Mouse (Mus musculus): ENCODE data around the gene Tnfsf14. TPM values are rescaled to one million over a fixed set of nuclear protein-coding genes. Genes with fewer than 3 reads are reported as not detected.

Tnfsf14 gene
- total and polyA plus RNA-seq, 2 experiments from 2014 or later, result not detected

- WGBS, result 54% methylated on average over 12 of the region's 12 CpGs
- TF ChIP-seq CTCF (IDR thresholded peaks at IDR 0.05; ENCODE audit: low read depth) (no peak), EP300 (IDR thresholded peaks at IDR 0.05; ENCODE audit: low read depth) (no peak)
- H3K27ac ChIP-seq (ENCODE audit: low read depth), result no peak overlapping the region
Observed at GRCm38 (mm10) chr17:57188510-57189192, 5.3 kb downstream of the Tnfsf14 start.

GRCm38 (mm10) chr17:57185641-57186040 is 8.3 kb downstream of the Tnfsf14 start:
- Histone ChIP-seq H3K9ac (replicated peaks; ENCODE audit: low read depth, low read length) (no peak overlapping the region), H3K4me2 (ENCODE audit: low read depth, low read length) (no peak overlapping the region), H3K4me1 (ENCODE audit: control insufficient read depth, insufficient read depth) (no peaks in the 10 kb centered on the region), H3K4me3 (ENCODE audit: low read depth, low read length) (no peak overlapping the region), H3K27ac (ENCODE audit: low read depth) (no peak overlapping the region), H3K36me3 (replicated peaks; ENCODE audit: control insufficient read depth, insufficient read depth, low read length) (no peaks in the 10 kb centered on the region), H3K9me3 (replicated peaks; ENCODE audit: control insufficient read depth, low read length) (no peaks in the 10 kb centered on the region), H3K27me3 (ENCODE audit: control insufficient read depth, insufficient read depth, low read length) (no peaks in the 10 kb centered on the region)
- no peak for TF ChIP-seq EP300 (IDR thresholded peaks at IDR 0.05; ENCODE audit: low read depth)
- no peak for TF ChIP-seq CTCF (IDR thresholded peaks at IDR 0.05; ENCODE audit: low read depth)
- DNase-seq (ENCODE audit: low spot score) (no peak), ATAC-seq (ENCODE audit: insufficient read depth, low read depth) (no peak)
- WGBS, result 48% methylated on average over 2 of the region's 2 CpGs

More at GRCm38 (mm10) chr17:57188510-57189192, 5.3 kb downstream of the Tnfsf14 start:
- Histone ChIP-seq H3K4me3 (ENCODE audit: low read depth, low read length) (no peak overlapping the region), H3K9ac (replicated peaks; ENCODE audit: low read depth, low read length) (no peak overlapping the region), H3K36me3 (replicated peaks; ENCODE audit: control insufficient read depth, insufficient read depth, low read length) (no peaks in the 10 kb centered on the region), H3K27me3 (ENCODE audit: control insufficient read depth, insufficient read depth, low read length) (no peaks in the 10 kb centered on the region), H3K4me2 (ENCODE audit: low read depth, low read length) (no peak overlapping the region), H3K9me3 (replicated peaks; ENCODE audit: control insufficient read depth, low read length) (no peaks in the 10 kb centered on the region), H3K4me1 (ENCODE audit: control insufficient read depth, insufficient read depth) (no peaks in the 10 kb centered on the region)
- DNase-seq (ENCODE audit: low spot score) (no peak), ATAC-seq (ENCODE audit: insufficient read depth, low read depth) (no peak)

- TF ChIP-seq EP300 (IDR thresholded peaks at IDR 0.05; ENCODE audit: low read depth) (no peak), CTCF (IDR thresholded peaks at IDR 0.05; ENCODE audit: low read depth) (no peak)
- H3K4me1 ChIP-seq (ENCODE audit: control insufficient read depth, insufficient read depth), result no peaks in the 10 kb centered on the region
- H3K4me2 ChIP-seq (ENCODE audit: low read depth, low read length), result no peak overlapping the region
- DNase-seq (ENCODE audit: low spot score) (no peak), ATAC-seq (ENCODE audit: insufficient read depth, low read depth) (no peak)
- 45% methylated on average over 3 of the region's 3 CpGs for WGBS
- H3K4me3 ChIP-seq (ENCODE audit: low read depth, low read length), result no peak overlapping the region
- no peaks in the 10 kb centered on the region for H3K9me3 ChIP-seq (replicated peaks; ENCODE audit: control insufficient read depth, low read length)
- H3K36me3 ChIP-seq (replicated peaks; ENCODE audit: control insufficient read depth, insufficient read depth, low read length), result no peaks in the 10 kb centered on the region
- no peak overlapping the region for H3K27ac ChIP-seq (ENCODE audit: low read depth)
- H3K9ac ChIP-seq (replicated peaks; ENCODE audit: low read depth, low read length), result no peak overlapping the region
- no peaks in the 10 kb centered on the region for H3K27me3 ChIP-seq (ENCODE audit: control insufficient read depth, insufficient read depth, low read length)
Observed at GRCm38 (mm10) chr17:57182871-57183270, 11.1 kb downstream of the Tnfsf14 start.

- no peak overlapping the region for H3K4me2 ChIP-seq (ENCODE audit: low read depth, low read length)
- no peak overlapping the region for H3K4me3 ChIP-seq (ENCODE audit: low read depth, low read length)
- H3K9ac ChIP-seq (replicated peaks; ENCODE audit: low read depth, low read length), result no peak overlapping the region
- no peaks in the 10 kb centered on the region for H3K27me3 ChIP-seq (ENCODE audit: control insufficient read depth, insufficient read depth, low read length)
- H3K4me1 ChIP-seq (ENCODE audit: control insufficient read depth, insufficient read depth), result no peaks in the 10 kb centered on the region
- H3K36me3 ChIP-seq (replicated peaks; ENCODE audit: control insufficient read depth, insufficient read depth, low read length), result no peaks in the 10 kb centered on the region
- no peaks in the 10 kb centered on the region for H3K9me3 ChIP-seq (replicated peaks; ENCODE audit: control insufficient read depth, low read length)
- DNase-seq (ENCODE audit: low spot score) (no peak), ATAC-seq (ENCODE audit: insufficient read depth, low read depth) (no peak)
- no peak overlapping the region for H3K27ac ChIP-seq (ENCODE audit: low read depth)
- 29% methylated on average over 8 of the region's 8 CpGs for WGBS
- TF ChIP-seq EP300 (IDR thresholded peaks at IDR 0.05; ENCODE audit: low read depth) (no peak), CTCF (IDR thresholded peaks at IDR 0.05; ENCODE audit: low read depth) (peak; percentile 14)
Observed at GRCm38 (mm10) chr17:57180363-57180762, 13.6 kb downstream of the Tnfsf14 start.

- H3K4me2 ChIP-seq (ENCODE audit: low read depth, low read length), result no peak overlapping the region
- no peaks in the 10 kb centered on the region for H3K27me3 ChIP-seq (ENCODE audit: control insufficient read depth, insufficient read depth, low read length)
- no peaks in the 10 kb centered on the region for H3K4me1 ChIP-seq (ENCODE audit: control insufficient read depth, insufficient read depth)
- no peaks in the 10 kb centered on the region for H3K36me3 ChIP-seq (replicated peaks; ENCODE audit: control insufficient read depth, insufficient read depth, low read length)
- H3K27ac ChIP-seq (ENCODE audit: low read depth), result no peak overlapping the region
- WGBS, result 40% methylated on average over 4 of the region's 4 CpGs
- TF ChIP-seq CTCF (IDR thresholded peaks at IDR 0.05; ENCODE audit: low read depth) (no peak), EP300 (IDR thresholded peaks at IDR 0.05; ENCODE audit: low read depth) (no peak)
- no peak for DNase-seq (ENCODE audit: low spot score)
- 0 out of 2 replicates have a peak, but pooled peaks cover 5% of the 10 kb centered on the region for H3K9me3 ChIP-seq (replicated peaks; ENCODE audit: control insufficient read depth, low read length)
- no peak overlapping the region for H3K9ac ChIP-seq (replicated peaks; ENCODE audit: low read depth, low read length)
- no peak overlapping the region for H3K4me3 ChIP-seq (ENCODE audit: low read depth, low read length)
- ATAC-seq (ENCODE audit: insufficient read depth, low read depth), result no peak
Observed at GRCm38 (mm10) chr17:57173351-57173750, 20.6 kb downstream of the Tnfsf14 start.

- WGBS, result 50% methylated on average over 5 of the region's 5 CpGs
- H3K9ac ChIP-seq (replicated peaks; ENCODE audit: low read depth, low read length), result no peak overlapping the region
Observed at GRCm38 (mm10) chr17:57172378-57172777, 21.6 kb downstream of the Tnfsf14 start.

More at GRCm38 (mm10) chr17:57172378-57172777, 21.6 kb downstream of the Tnfsf14 start:
- Histone ChIP-seq H3K4me2 (ENCODE audit: low read depth, low read length) (no peak overlapping the region), H3K4me1 (ENCODE audit: control insufficient read depth, insufficient read depth) (no peaks in the 10 kb centered on the region), H3K27me3 (ENCODE audit: control insufficient read depth, insufficient read depth, low read length) (no peaks in the 10 kb centered on the region), H3K4me3 (ENCODE audit: low read depth, low read length) (no peak overlapping the region), H3K27ac (ENCODE audit: low read depth) (no peak overlapping the region), H3K36me3 (replicated peaks; ENCODE audit: control insufficient read depth, insufficient read depth, low read length) (no peaks in the 10 kb centered on the region), H3K9me3 (replicated peaks; ENCODE audit: control insufficient read depth, low read length) (0 out of 2 replicates have a peak, but pooled peaks cover 5% of the 10 kb centered on the region)
- ATAC-seq (ENCODE audit: insufficient read depth, low read depth), result peak; percentile 60; the same call in 1 of the 2 replicates
- DNase-seq (ENCODE audit: low spot score), result peak; percentile 21
- no peak for TF ChIP-seq EP300 (IDR thresholded peaks at IDR 0.05; ENCODE audit: low read depth)
- no peak for TF ChIP-seq CTCF (IDR thresholded peaks at IDR 0.05; ENCODE audit: low read depth)
